Mouse (Mus musculus) liver, postnatal 0 days (tissue): ENCODE measurements around the gene Myh15.

ENCODE experiments used
- CTCF ChIP-seq: sonication (generic); IDR thresholded peaks from 2 replicates; pipeline ENCODE4 v1.5.1; 2016; ENCODE audit warnings: antibody characterized with exemption, low read depth
- EP300 ChIP-seq: IDR thresholded peaks from 2 replicates; pipeline ENCODE4 v1.6.1; 2016; ENCODE audit warnings: antibody characterized with exemption, low read depth, mild to moderate bottlenecking

GRCm38 (mm10) chr16:49193521-49193920 lies 136.2 kb downstream of the Myh15 start:
- TF ChIP-seq EP300 (no peak), CTCF (no peak)
